Mouse (Mus musculus) right cerebral cortex, postnatal 10 days (tissue): ENCODE results near the gene Cdc37.

Experiments used
- DNase-seq, 2 experiments: peaks; one replicate each; pipeline ENCODE4 v3.0.0; 2021; ENCODE audit warnings: low spot score in 2 of 2

Cdc37 gene

DNA sequence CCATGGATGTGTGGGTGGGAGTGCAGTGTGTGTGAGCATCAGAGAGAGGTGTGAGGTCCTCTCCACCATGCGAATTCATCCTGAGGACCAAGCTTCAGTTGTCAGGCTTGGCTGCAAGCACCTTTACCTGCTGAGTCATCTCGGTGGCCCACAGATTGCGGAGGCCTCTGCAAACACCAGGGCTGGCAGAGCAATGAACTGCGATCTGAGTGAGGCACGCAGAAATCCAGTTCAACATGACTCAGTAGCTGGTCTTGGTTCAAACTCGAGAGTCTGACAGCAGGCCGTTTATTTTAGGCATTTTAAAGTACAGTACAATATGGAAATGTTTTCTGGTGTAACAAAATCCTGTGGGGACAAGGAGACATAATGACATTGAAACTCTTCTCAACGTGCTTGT is 52.0 kb downstream of the Cdc37 start:
- no peak for DNase-seq

- DNase-seq: no peak
Observed at GRCm38 (mm10) chr9:21095958-21096357, 53.8 kb downstream of the Cdc37 start.

DNA sequence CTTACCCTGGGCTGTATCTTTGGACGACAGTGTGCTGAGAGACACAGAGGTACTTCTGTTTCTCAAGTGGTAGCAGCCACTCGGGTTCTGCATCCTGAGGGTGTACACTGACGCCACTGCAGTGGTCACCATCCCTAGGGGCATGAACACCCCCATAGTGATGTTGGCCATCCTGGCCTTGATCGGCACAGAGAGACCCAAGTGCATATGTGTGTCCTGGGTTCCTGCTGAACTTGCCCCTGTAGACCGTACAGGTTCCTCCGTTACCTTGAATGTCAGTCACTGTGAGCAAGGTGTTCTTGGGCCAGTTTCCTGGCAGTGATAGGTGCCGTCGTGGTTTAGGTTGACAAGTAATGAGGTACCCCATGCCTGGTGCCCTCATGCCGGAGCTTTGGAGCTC is 56.4 kb downstream of the Cdc37 start:
- DNase-seq: no peak

- peak; percentile 99 for DNase-seq
Observed at GRCm38 (mm10) chr9:21091707-21092320, 58.0 kb downstream of the Cdc37 start, which contains the start of the genes Gm38431 and Raver1. TSS of gene Gm38431 (minus strand) at chr9:21091997. TSS of gene Raver1 (minus strand) at chr9:21092008.

- DNase-seq: no peak
Observed at GRCm38 (mm10) chr9:21090972-21091706, 58.6 kb downstream of the Cdc37 start.

DNA sequence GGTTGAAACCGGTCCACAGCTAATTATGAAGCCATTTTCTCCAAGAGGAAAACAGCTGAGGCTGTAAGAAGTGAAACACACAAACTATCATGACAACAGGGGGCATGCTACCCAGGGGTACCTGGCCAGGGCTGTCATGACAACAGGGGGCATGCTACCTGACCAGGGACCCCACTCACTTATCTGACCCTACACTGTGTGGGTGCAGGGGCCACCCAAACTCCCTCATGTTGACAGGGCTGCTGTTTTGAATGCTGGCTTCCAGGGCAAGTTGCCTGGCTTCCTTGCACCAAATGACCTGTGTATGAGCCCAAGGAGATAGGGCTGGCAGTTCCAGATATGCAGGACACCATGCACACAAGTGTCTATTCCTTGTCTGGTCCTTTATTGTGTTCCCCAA is 59.2 kb downstream of the Cdc37 start:
- DNase-seq: no peak

DNA sequence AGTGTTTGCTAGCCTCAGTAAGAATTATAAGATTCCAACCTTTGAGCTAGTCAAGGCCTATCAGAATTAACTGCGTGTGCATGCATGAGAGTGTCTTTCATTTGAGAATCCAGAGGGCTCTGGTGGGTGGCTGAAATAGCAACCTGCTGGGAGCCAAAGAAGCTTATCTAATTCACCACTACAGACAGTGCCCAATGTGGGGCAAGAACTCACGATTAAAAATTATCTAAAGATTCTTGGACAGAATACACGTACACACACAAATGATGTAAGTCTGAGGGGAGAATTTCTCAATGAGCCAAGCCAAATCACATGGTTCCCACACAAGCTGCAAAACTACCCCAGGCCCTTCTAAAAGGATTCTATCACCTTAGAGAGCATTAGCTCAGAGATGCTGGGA is 66.5 kb downstream of the Cdc37 start:
- no peak for DNase-seq
